Comparison of ENCODE assay signal across 8 mouse cellular contexts in the genomic region with DNA sequence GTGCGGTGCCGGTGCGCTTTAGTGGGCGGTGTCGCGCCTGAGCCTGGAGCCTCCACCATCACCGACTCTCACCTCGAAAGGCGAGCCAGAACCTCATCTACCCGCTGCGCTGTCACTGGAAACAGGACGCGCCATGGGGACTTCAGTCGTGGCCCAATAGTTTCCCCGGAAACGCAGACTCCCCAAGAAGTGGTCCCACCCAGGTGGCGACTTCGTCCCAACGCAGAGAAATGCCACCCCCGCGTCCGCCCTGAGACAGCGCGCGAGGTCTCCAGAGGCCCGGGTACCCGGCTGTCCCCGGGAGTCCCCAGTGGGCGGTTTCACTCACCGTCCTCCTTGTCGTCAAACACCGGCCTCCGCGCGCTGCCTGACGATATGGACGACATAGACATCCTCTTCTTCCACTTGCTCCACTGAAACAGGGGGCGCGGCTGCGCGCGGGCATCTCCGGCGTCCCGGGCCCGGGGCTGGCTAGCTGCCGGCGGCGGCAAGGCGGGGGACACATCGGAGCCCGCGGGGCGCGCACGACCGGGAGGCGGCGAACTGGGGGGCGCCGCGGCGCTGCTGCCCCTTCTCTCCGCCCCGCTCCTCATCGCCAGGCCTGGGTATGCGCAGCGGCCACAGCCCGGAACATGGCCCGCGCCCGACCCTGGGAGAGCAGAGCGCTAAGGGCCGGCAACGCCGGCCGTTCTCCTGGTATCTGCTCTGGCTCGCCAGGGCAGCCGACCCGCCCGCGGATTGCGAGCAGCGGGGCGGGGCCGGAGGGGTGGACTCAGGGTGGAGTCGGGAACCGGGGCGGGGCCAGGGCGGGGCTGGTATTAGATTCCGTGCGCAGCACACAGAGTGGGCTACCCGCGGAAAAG. TPM values are rescaled to one million over a fixed set of nuclear protein-coding genes. Genes with fewer than 3 reads are reported as not detected.
DNase-seq lines count a peak whose midpoint lies in the region; ATAC-seq lines count a peak whose summit lies in the region.

No protein-coding gene starts in this region.

- peak overlapping the region; percentile 74 for H3K27ac ChIP-seq in hindbrain, embryonic 15.5 days (replicated peaks)

- H3K4me3 ChIP-seq in hindbrain, embryonic 15.5 days: peak overlapping the region; percentile 83

- H3K9me3 ChIP-seq in hindbrain, embryonic 15.5 days: no peaks in the 10 kb centered on the region

- under 1% methylated on average over 93 of the region's 94 CpGs for WGBS in hindbrain, embryonic 15.5 days

- peak overlapping the region; percentile 80 for H3K9ac ChIP-seq in hindbrain, embryonic 15.5 days

- peak overlapping the region; percentile 96 for H3K4me2 ChIP-seq in hindbrain, embryonic 15.5 days

- peaks cover 6% of the 10 kb centered on the region for H3K27me3 ChIP-seq in hindbrain, embryonic 15.5 days

- peaks cover 25% of the 10 kb centered on the region for H3K4me1 ChIP-seq in hindbrain, embryonic 15.5 days (replicated peaks)

- DNase-seq in adrenal gland, adult 2 months: peak; percentile 92
- DNase-seq in cerebellum, postnatal 36 days: peak; percentile 70 to 82
- DNase-seq in gastrocnemius, adult 8-10 months (ENCODE audit: low spot score in 2 of 2): peak; percentile 37 to 57
- DNase-seq in left cerebral cortex, adult 8-10 months (ENCODE audit: low spot score in 2 of 2): peak; percentile 56 to 60
- peak; percentile 79 for DNase-seq in right cerebral cortex, adult 18-20 months
- DNase-seq in yolk sac, embryonic 10.5 days (ENCODE audit: low spot score): peak; percentile 84

- H3K36me3 ChIP-seq in hindbrain, embryonic 15.5 days: no peaks in the 10 kb centered on the region

- peak; percentile 93 for ATAC-seq in hindbrain, embryonic 15.5 days (ENCODE audit: low FRiP score, low read depth)
- ATAC-seq in megakaryocyte, adult 5-6 weeks (ENCODE audit: poor library complexity, severe bottlenecking): peak; percentile 83

RNA-seq across cellular contexts. Expression of a gene that starts 24.8 kb away (rescaled TPM):
- 1 to 10 TPM; 4.1 to 8.3 TPM for total RNA-seq in adrenal gland, adult 2 months (2021)
- 7.6 and 7.8 TPM in 2 replicates for polyA plus RNA-seq in adrenal gland, adult 2 months (2012; rRNA removed)
- 1 to 10 TPM; 1.2 to 2.8 (median 2.2) TPM for total RNA-seq in gastrocnemius, adult 8-10 months (2022)
- 3.9 and 8.0 TPM in 2 replicates for polyA plus RNA-seq in hindbrain, embryonic 15.5 days (2015; fragmentation: Nextera tagmentation; extraction: Ambion mirVana)
- 10 to 100 TPM in 1 of 4 experiments, 1 to 10 TPM in 3; 7.4 to 13.7 (median 8.4) TPM for total RNA-seq in left cerebral cortex, adult 8-10 months (2022)
- total RNA-seq in megakaryocyte, adult 5-6 weeks (2015): 1.3 and 3.4 TPM in 2 replicates
- total RNA-seq in megakaryocyte, adult 5-6 weeks (2017): 0.81 and 3.2 TPM in 2 replicates

RNA-seq across cellular contexts. Expression of a gene that starts 25.1 kb away (rescaled TPM):
- total RNA-seq in adrenal gland, adult 2 months (2021): 1 to 10 TPM; 2.8 to 3.1 TPM
- polyA plus RNA-seq in adrenal gland, adult 2 months (2012; rRNA removed): 3.1 and 7.4 TPM in 2 replicates
- total RNA-seq in gastrocnemius, adult 8-10 months (2022): under 1 TPM in 2 of 4 experiments, not detected in 2; 0.13 to 0.20 TPM
- polyA plus RNA-seq in hindbrain, embryonic 15.5 days (2015; fragmentation: Nextera tagmentation; extraction: Ambion mirVana): 2.6 and 3.3 TPM in 2 replicates
- total RNA-seq in left cerebral cortex, adult 8-10 months (2022): 100 to 1,000 TPM; 175 to 186 (median 183) TPM
- total RNA-seq in megakaryocyte, adult 5-6 weeks (2015): 0.11 TPM in 1 of 2 replicates, not detected in the other
- total RNA-seq in megakaryocyte, adult 5-6 weeks (2017): not detected in 2 replicates

Comparison
In these comparisons a context has a peak if more than half of its experiments do, and no peak if none do; other contexts are left out.
1. Peak in every context shown above with its lines: DNase-seq, ATAC-seq, H3K4me3 ChIP-seq and H3K27ac ChIP-seq.
2. RNA of a gene that starts 25.1 kb away (total RNA-seq): 175 to 186 TPM in left cerebral cortex, adult 8-10 months; 2.8 to 3.1 TPM in adrenal gland, adult 2 months, 0.13 to 0.20 TPM in gastrocnemius, adult 8-10 months and 0.11 TPM in megakaryocyte, adult 5-6 weeks; every median in the first group is over 10 times any median in the second.